Mouse (Mus musculus): ENCODE results near the gene Ahcyl1. TPM values are rescaled to one million over a fixed set of nuclear protein-coding genes. Genes with fewer than 3 reads are reported as not detected.

The Ahcyl1 gene
- polyA plus RNA-seq, 1 experiment from 2014 or later, result 56.1 TPM

- 62% methylated on average over 3 of the region's 3 CpGs for WGBS (ENCODE audit: insufficient replicate concordance)
- Histone ChIP-seq H3K36me3 (ENCODE audit: control insufficient read depth, insufficient read depth, low read length) (no peaks in the 10 kb centered on the region), H3K9ac (ENCODE audit: low read depth, low read length) (no peak overlapping the region), H3K4me2 (no peak overlapping the region), H3K27ac (ENCODE audit: low read depth, low read length) (no peak overlapping the region), H3K4me1 (ENCODE audit: control insufficient read depth, insufficient read depth, low read length) (no peaks in the 10 kb centered on the region), H3K27me3 (ENCODE audit: control insufficient read depth, insufficient read depth, low read length) (no peaks in the 10 kb centered on the region), H3K4me3 (ENCODE audit: low read depth, low read length) (no peak overlapping the region), H3K9me3 (replicated peaks; ENCODE audit: control insufficient read depth, low read length) (no peaks in the 10 kb centered on the region)
- ATAC-seq (replicated peaks; ENCODE audit: insufficient number of reproducible peaks, low FRiP score, low TSS enrichment), result no peak
Measured at GRCm38 (mm10) chr3:107712081-107712480, 15.7 kb upstream of the Ahcyl1 start.

DNA sequence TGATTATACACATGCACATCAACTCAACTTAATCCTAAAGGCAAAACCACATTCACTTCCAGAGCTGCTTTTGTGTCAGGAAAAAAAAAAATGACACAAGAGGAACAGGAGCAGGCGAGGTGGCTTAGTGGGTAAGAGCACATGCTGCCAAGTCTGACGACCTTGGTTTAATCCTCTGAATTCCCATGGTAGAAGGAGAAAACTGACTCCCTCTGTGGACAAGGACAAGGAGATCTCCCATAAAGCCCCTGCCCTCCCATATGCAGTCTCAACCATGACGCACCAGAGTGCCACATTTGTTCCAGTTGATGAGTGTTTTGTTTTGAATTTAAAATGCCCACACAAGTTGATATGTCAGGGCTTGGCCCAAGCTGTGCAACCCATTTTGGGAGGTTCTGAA lies 12.8 kb upstream of the Ahcyl1 start:
- Histone ChIP-seq H3K27me3 (ENCODE audit: control insufficient read depth, insufficient read depth, low read length) (no peaks in the 10 kb centered on the region), H3K4me3 (ENCODE audit: low read depth, low read length) (no peak overlapping the region), H3K4me1 (ENCODE audit: control insufficient read depth, insufficient read depth, low read length) (no peaks in the 10 kb centered on the region), H3K36me3 (ENCODE audit: control insufficient read depth, insufficient read depth, low read length) (no peaks in the 10 kb centered on the region), H3K4me2 (no peak overlapping the region), H3K9ac (ENCODE audit: low read depth, low read length) (no peak overlapping the region), H3K9me3 (replicated peaks; ENCODE audit: control insufficient read depth, low read length) (no peaks in the 10 kb centered on the region), H3K27ac (ENCODE audit: low read depth, low read length) (no peak overlapping the region)
- no peak for ATAC-seq (replicated peaks; ENCODE audit: insufficient number of reproducible peaks, low FRiP score, low TSS enrichment)
- 67% methylated on average over 3 of the region's 3 CpGs for WGBS (ENCODE audit: insufficient replicate concordance)

DNA sequence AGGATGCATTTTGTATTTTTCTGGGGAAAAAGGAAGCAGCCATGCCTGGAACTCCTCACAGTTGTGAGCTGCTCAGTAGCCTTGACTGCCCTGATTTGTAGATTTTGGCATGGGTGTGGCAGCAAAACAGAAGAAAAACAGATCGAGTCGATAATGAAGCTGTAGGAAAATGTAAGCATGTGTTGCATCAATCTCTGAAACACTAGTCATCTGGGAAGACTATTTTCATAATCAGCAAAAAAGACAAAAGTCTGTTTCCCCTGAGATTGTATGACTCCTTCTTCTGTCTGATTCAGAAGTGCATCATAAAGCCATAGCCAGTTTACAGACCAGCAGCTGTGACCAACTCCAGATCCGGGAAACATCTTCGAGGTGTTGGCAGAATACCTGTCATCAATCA lies 10.9 kb upstream of the Ahcyl1 start:
- no peak overlapping the region for H3K27ac ChIP-seq (ENCODE audit: low read depth, low read length)
- H3K36me3 ChIP-seq (ENCODE audit: control insufficient read depth, insufficient read depth, low read length), result no peaks in the 10 kb centered on the region
- no peaks in the 10 kb centered on the region for H3K9me3 ChIP-seq (replicated peaks; ENCODE audit: control insufficient read depth, low read length)
- H3K27me3 ChIP-seq (ENCODE audit: control insufficient read depth, insufficient read depth, low read length), result no peaks in the 10 kb centered on the region
- H3K4me3 ChIP-seq (ENCODE audit: low read depth, low read length), result no peak overlapping the region
- no peak overlapping the region for H3K9ac ChIP-seq (ENCODE audit: low read depth, low read length)
- H3K4me2 ChIP-seq, result no peak overlapping the region
- H3K4me1 ChIP-seq (ENCODE audit: control insufficient read depth, insufficient read depth, low read length), result no peaks in the 10 kb centered on the region
- ATAC-seq (replicated peaks; ENCODE audit: insufficient number of reproducible peaks, low FRiP score, low TSS enrichment), result no peak
- WGBS (ENCODE audit: insufficient replicate concordance), result 75% methylated on average over 4 of the region's 4 CpGs

GRCm38 (mm10) chr3:107706164-107706563 lies 9.8 kb upstream of the Ahcyl1 start:
- Histone ChIP-seq H3K9ac (ENCODE audit: low read depth, low read length) (no peak overlapping the region), H3K9me3 (replicated peaks; ENCODE audit: control insufficient read depth, low read length) (no peaks in the 10 kb centered on the region), H3K4me2 (no peak overlapping the region), H3K27me3 (ENCODE audit: control insufficient read depth, insufficient read depth, low read length) (no peaks in the 10 kb centered on the region), H3K27ac (ENCODE audit: low read depth, low read length) (no peak overlapping the region), H3K4me3 (ENCODE audit: low read depth, low read length) (no peak overlapping the region), H3K4me1 (ENCODE audit: control insufficient read depth, insufficient read depth, low read length) (no peaks in the 10 kb centered on the region), H3K36me3 (ENCODE audit: control insufficient read depth, insufficient read depth, low read length) (no peaks in the 10 kb centered on the region)
- 18% methylated on average over 2 of the region's 2 CpGs for WGBS (ENCODE audit: insufficient replicate concordance)
- no peak for ATAC-seq (replicated peaks; ENCODE audit: insufficient number of reproducible peaks, low FRiP score, low TSS enrichment)

DNA sequence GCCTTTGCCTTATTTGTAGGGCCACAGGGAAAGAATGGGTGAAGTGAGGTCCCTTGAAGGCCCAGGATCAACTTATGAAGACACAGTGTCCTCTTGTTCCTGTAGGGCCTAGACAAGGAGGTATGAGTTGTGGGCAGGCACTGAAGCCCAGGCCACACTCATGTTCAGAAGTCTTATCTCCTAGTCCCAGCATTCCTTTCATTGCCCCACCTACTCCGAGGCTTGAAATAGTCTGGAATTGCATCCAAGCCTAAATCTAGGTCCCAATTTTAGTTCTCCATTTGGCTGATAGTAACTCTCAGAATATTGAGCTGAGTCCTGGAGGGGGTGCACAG lies 8.0 kb upstream of the Ahcyl1 start:
- Histone ChIP-seq H3K4me3 (ENCODE audit: low read depth, low read length) (no peak overlapping the region), H3K9ac (ENCODE audit: low read depth, low read length) (no peak overlapping the region), H3K27ac (ENCODE audit: low read depth, low read length) (no peak overlapping the region), H3K27me3 (ENCODE audit: control insufficient read depth, insufficient read depth, low read length) (no peaks in the 10 kb centered on the region), H3K36me3 (ENCODE audit: control insufficient read depth, insufficient read depth, low read length) (no peaks in the 10 kb centered on the region), H3K9me3 (replicated peaks; ENCODE audit: control insufficient read depth, low read length) (no peaks in the 10 kb centered on the region), H3K4me2 (no peak overlapping the region), H3K4me1 (ENCODE audit: control insufficient read depth, insufficient read depth, low read length) (no peaks in the 10 kb centered on the region)
- 52% methylated on average over 1 of the region's 1 CpGs for WGBS (ENCODE audit: insufficient replicate concordance)
- ATAC-seq (replicated peaks; ENCODE audit: insufficient number of reproducible peaks, low FRiP score, low TSS enrichment), result no peak

DNA sequence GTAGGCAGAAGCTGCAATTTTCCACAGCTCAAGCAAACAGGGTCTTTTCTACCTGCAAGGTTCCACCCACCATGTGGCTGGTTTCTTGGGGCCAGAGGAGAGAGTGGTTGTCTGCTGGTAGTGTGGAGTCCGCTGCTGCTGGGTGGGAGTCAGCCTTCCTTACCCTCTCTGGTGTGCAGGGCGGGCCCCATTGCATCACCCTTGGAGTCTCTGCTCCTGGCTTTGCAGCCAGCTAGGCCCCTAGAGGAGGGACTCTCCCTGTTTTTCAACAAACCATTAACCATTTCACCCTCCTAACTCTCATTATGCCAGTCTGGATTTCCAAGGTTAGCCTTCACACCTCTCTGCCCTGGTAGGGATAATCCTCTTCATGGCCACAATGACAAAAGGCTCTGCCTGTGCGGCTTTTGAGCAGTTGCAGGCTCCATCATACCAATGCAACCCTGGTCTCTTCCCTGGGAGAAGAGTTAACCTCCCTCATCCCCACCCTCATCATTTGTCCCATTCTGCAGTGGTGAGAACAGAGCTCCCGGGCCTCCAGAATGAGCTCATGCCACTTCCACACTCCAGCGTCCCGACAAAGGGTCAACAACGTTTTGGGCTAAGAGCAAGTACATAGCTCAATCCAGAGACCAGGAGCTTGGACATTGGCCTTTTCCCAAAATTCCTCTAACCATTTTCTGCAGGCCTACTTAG lies 7.5 kb upstream of the Ahcyl1 start:
- H3K27ac ChIP-seq (ENCODE audit: low read depth, low read length), result no peak overlapping the region
- ATAC-seq (replicated peaks; ENCODE audit: insufficient number of reproducible peaks, low FRiP score, low TSS enrichment), result no peak
- no peaks in the 10 kb centered on the region for H3K36me3 ChIP-seq (ENCODE audit: control insufficient read depth, insufficient read depth, low read length)
- no peaks in the 10 kb centered on the region for H3K9me3 ChIP-seq (replicated peaks; ENCODE audit: control insufficient read depth, low read length)
- H3K4me2 ChIP-seq, result no peak overlapping the region
- H3K27me3 ChIP-seq (ENCODE audit: control insufficient read depth, insufficient read depth, low read length), result no peaks in the 10 kb centered on the region
- WGBS (ENCODE audit: insufficient replicate concordance), result 83% methylated on average over 7 of the region's 7 CpGs
- H3K4me1 ChIP-seq (ENCODE audit: control insufficient read depth, insufficient read depth, low read length), result no peaks in the 10 kb centered on the region
- no peak overlapping the region for H3K9ac ChIP-seq (ENCODE audit: low read depth, low read length)
- H3K4me3 ChIP-seq (ENCODE audit: low read depth, low read length), result no peak overlapping the region

DNA sequence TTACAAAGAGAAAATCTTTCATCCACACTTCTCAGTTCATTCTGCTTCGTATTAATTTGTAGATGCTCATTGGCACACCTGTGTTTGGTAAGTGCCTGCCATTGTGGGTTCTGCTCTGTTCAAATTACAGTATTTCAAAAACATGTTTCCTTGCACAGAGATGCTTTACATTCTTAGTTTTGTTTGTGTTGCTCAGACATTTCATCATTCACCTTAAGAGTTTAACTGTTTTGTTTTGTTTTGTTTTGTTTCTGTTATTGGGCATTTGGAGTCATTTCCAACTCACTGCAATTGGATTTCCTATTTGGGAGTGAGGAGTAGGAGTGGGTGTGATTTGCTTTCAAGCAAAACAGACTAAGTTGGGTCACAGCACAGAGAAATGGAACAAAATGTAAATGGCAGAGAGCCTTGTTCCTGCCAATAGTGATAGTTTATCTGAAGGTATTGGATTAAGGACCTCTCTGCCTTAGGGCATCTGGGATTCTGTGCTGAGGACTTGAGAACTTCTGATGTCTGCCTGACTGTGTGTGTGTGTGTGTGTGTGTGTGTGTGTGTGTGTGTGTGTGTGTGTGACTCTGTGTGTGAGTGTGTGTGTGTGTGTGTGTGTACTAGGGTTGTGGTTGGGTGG lies 5.5 kb upstream of the Ahcyl1 start:
- no peak overlapping the region for H3K4me3 ChIP-seq (ENCODE audit: low read depth, low read length)

GRCm38 (mm10) chr3:107700625-107701024 lies 4.3 kb upstream of the Ahcyl1 start:
- Histone ChIP-seq H3K4me3 (ENCODE audit: low read depth, low read length) (no peak overlapping the region), H3K36me3 (ENCODE audit: control insufficient read depth, insufficient read depth, low read length) (no peaks in the 10 kb centered on the region), H3K4me2 (no peak overlapping the region), H3K9me3 (replicated peaks; ENCODE audit: control insufficient read depth, low read length) (no peaks in the 10 kb centered on the region), H3K27me3 (ENCODE audit: control insufficient read depth, insufficient read depth, low read length) (no peaks in the 10 kb centered on the region), H3K4me1 (ENCODE audit: control insufficient read depth, insufficient read depth, low read length) (0 out of 2 replicates have a peak, but pooled peaks cover 4% of the 10 kb centered on the region), H3K27ac (ENCODE audit: low read depth, low read length) (no peak overlapping the region), H3K9ac (ENCODE audit: low read depth, low read length) (no peak overlapping the region)
- no peak for ATAC-seq (replicated peaks; ENCODE audit: insufficient number of reproducible peaks, low FRiP score, low TSS enrichment)
- WGBS (ENCODE audit: insufficient replicate concordance), result 86% methylated on average over 2 of the region's 2 CpGs

More for the DNA sequence above, 5.5 kb upstream of the Ahcyl1 start:
- Histone ChIP-seq H3K27me3 (ENCODE audit: control insufficient read depth, insufficient read depth, low read length) (no peaks in the 10 kb centered on the region), H3K27ac (ENCODE audit: low read depth, low read length) (no peak overlapping the region), H3K4me2 (no peak overlapping the region), H3K9ac (ENCODE audit: low read depth, low read length) (no peak overlapping the region), H3K4me1 (ENCODE audit: control insufficient read depth, insufficient read depth, low read length) (0 out of 2 replicates have a peak, but pooled peaks cover 2% of the 10 kb centered on the region), H3K36me3 (ENCODE audit: control insufficient read depth, insufficient read depth, low read length) (no peaks in the 10 kb centered on the region), H3K9me3 (replicated peaks; ENCODE audit: control insufficient read depth, low read length) (no peaks in the 10 kb centered on the region)
- 77% methylated on average over 1 of the region's 1 CpGs for WGBS (ENCODE audit: insufficient replicate concordance)
- ATAC-seq (replicated peaks; ENCODE audit: insufficient number of reproducible peaks, low FRiP score, low TSS enrichment), result no peak

DNA sequence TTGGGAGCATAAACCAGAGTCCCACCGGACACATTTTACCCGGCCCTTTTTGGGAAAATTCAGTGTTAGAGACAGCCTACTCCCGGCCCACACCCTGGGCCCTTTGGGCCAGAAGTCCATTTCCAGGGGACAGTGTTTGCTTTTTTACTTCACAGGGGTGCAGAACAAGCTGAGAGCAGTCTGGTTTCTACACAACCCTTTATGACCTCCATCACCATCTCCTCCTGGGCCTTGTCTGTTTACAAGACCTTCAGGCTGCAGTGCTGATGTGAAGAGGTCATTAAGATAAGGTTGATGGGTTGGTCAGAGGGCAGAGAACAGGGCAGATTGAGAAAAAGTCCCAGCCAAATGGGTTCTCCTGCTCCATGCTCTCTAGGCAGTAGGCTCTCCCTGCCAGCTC lies 550 bp upstream of the Ahcyl1 start:
- H3K9me3 ChIP-seq (replicated peaks; ENCODE audit: control insufficient read depth, low read length), result no peaks in the 10 kb centered on the region
- H3K4me2 ChIP-seq, result peak overlapping the region; percentile 44
- no peak overlapping the region for H3K27ac ChIP-seq (ENCODE audit: low read depth, low read length)
- H3K27me3 ChIP-seq (ENCODE audit: control insufficient read depth, insufficient read depth, low read length), result no peaks in the 10 kb centered on the region
- H3K36me3 ChIP-seq (ENCODE audit: control insufficient read depth, insufficient read depth, low read length), result no peaks in the 10 kb centered on the region
- no peak overlapping the region for H3K9ac ChIP-seq (ENCODE audit: low read depth, low read length)
- H3K4me1 ChIP-seq (ENCODE audit: control insufficient read depth, insufficient read depth, low read length), result peaks cover 22% of the 10 kb centered on the region
- H3K4me3 ChIP-seq (ENCODE audit: low read depth, low read length), result no peak overlapping the region
- no peak; the same call in 1 of the 2 replicates for ATAC-seq (replicated peaks; ENCODE audit: insufficient number of reproducible peaks, low FRiP score, low TSS enrichment)
- WGBS (ENCODE audit: insufficient replicate concordance), result 43% methylated on average over 3 of the region's 3 CpGs

Data from heart, embryonic 11.5 days (tissue).